Mouse (Mus musculus): Measurements from ENCODE around the gene Ywhag. TPM values are rescaled to one million over a fixed set of nuclear protein-coding genes. Genes with fewer than 3 reads are reported as not detected.

Gene Ywhag
- total RNA-seq (2023), result 54.6 TPM

DNA sequence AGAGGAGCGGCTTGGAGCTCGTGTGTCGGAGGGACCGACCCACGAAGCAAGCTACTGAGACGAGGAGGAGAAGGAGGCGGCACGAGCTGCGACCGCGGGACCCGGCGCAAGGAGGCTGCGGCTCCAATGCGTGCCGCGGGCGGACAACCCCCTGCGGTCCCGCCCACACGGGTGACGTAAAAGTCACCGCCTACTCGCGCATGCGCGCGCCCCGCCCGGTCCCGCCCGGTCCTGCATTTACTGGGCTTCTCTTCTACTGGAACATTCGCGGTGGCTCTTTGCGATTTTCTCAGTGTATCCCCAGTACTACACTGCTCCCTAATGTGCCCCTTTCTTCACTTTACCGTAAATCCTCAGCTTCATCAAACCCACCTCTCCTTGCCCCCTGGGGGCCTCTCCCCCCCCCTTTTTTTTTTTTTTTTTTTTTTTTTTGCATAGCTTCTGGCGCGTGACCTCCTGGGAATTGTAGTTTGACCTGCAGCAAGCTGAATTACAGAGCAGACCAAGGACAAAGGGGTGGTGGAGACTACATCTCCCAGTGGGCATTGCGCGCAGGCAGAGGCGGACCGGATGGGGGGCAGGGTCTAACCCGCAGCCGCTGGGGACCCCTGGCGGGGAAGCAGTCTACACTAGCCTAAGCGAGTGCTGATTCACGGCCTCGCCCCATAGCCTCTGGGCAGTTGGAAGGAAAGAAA lies at the start of gene Ywhag:
Gene Ywhag (minus strand): TSS at position 136 of the 695 bp plus-strand sequence.

DNA sequence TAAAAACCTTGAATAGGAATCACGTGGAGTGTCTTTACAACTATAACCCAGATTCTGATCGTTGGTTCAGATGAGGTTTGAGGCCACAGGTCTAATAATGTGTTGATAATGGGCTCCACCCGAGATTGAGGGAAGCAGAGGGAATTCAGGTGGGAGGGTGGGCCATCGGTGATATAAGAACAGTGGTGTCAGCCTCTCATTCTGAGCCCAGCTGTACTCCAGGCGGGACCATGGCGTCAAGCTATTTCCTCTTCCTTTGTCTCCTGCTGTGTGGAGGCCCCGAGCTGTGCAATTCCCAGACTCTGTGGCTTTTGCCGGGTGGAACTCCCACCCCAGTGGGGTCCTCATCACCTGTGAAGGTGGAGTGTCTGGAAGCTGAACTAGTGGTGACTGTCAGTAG lies 45.5 kb upstream of the Ywhag start, which contains the start of gene Zp3:
Gene Zp3 (plus strand): TSS at position 196 of the 400 bp plus-strand sequence.

DNA sequence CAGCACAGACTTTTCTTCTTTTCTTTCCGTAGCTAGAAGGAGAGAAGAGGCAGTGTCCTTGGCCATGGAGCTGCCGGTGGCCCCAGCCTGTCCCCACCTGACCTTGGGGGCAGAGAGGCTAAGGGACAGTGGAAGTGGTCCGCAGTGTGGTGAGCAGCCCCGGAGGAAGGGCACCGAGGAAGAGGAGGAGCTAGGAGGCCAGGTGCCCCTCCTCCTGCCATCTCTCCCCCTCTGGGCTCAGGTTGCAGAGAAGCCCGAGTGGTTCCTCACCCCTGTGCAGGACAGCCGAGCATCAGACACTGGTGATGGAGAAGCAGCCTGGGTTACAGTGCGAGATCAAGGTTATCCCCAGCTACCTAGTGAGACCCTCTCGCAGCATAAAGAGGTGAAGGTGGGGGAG lies 39.9 kb upstream of the Ywhag start, which contains the start of gene Ssc4d:
Gene Ssc4d (minus strand): TSS at position 167 of the 400 bp plus-strand sequence.

GRCm38 (mm10) chr5:135887675-135888102 lies 46.7 kb downstream of the Ywhag start, which contains the start of gene Hspb1:
Gene Hspb1 (plus strand): TSS chr5:135887919.

Other genes with a start within 250 kb of the Ywhag start
- 9.2 TPM for gene Tmem120a, start 190.2 kb downstream of the Ywhag start, total RNA-seq (2023)
- gene Styxl1, start 156.2 kb downstream of the Ywhag start, total RNA-seq (2023), result not detected
- 177 TPM for gene Mdh2, start 156.1 kb downstream of the Ywhag start, total RNA-seq (2023)
- gene Srrm3, start 127.7 kb downstream of the Ywhag start, total RNA-seq (2023), result not detected
- gene Hspb1, start 46.7 kb downstream of the Ywhag start, total RNA-seq (2023), result 0.67 TPM
- not detected for gene Ssc4d, start 39.9 kb upstream of the Ywhag start, total RNA-seq (2023)
- gene Zp3, start 45.5 kb upstream of the Ywhag start, total RNA-seq (2023), result not detected
- gene Dtx2, start 60.2 kb upstream of the Ywhag start, total RNA-seq (2023), result 30.5 TPM
- gene Upk3b, start 103.9 kb upstream of the Ywhag start, total RNA-seq (2023), result not detected
- not detected for gene Upk3bl, start 119.9 kb upstream of the Ywhag start, total RNA-seq (2023)
- 8.0 TPM for gene Rasa4, start 149.3 kb upstream of the Ywhag start, total RNA-seq (2023)
- gene Polr2j, start 182.0 kb upstream of the Ywhag start, total RNA-seq (2023), result 44.6 TPM
- 41.4 TPM for gene Lrwd1, start 201.5 kb upstream of the Ywhag start, total RNA-seq (2023)
- gene Alkbh4, start 201.5 kb upstream of the Ywhag start, total RNA-seq (2023), result 24.5 TPM
- gene Orai2, start 236.1 kb upstream of the Ywhag start, total RNA-seq (2023), result 168 TPM